Mouse (Mus musculus) cerebellum, postnatal 4 days (tissue): Measurements from ENCODE around the gene Plk3.

ENCODE experiments used
- DNase-seq, 2 experiments: peaks; one replicate each; pipeline ENCODE4 v3.0.0; 2022; ENCODE audit warnings: low spot score in 2 of 2, mixed read lengths in 1 of 2

The Plk3 gene

DNA sequence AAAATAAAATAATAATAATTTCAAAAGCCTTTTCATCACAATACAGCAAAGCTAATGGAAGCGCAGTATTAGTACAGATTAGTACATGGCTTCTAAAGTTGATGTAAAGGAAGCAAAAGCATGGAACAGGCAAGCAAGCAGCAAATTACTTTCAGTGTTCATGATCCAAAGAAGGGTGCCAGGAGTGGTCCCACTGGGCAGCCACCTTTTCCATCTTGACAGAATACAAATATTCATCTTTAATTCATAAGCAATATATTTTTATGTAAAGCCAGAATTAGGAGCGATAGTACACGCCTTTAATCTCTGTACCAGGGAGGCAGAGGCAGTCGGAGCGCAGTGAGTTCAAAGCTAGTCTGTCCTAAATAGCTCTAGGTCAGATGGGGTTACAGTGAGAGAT, 14.1 kb downstream of the Plk3 start:
- DNase-seq: no peak

DNA sequence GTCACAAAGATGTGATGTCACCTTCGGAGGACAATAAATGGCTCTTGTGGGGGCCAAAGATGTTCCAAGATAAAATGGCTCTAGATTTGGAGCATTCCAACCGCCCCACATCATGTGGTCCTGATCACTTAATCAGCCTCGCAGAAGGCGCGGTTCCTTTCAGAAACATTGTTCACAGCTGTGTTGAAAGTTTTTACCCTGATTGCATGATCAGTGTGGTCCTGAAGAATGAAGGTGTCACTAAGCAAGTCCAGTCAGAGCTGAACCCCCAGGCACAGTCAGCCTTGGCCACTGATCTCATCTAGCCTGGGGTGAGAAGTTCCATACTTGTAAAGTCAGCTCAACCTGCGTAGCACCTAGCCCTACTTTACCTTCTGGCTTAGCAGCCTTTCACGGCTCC, 15.8 kb downstream of the Plk3 start:
- no peak for DNase-seq

DNA sequence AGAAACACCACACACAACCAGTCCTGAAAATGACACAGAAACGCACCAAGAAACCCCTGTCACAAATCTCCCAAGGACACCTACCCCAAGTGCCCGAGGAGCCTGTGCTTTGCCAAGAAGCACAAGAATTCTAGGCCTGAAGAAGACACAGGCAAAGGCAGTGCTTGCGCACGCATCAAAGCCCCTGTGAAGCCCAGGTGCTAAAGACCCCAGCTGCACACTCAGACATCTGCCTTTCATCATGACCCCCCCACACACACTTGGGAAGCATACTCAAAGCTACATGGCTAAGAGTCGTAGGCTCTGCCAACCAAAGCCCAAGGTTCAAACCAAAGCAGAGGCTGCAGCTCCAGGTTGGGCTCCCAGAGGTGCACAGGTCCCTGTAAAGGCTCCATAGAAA, 18.2 kb downstream of the Plk3 start:
- DNase-seq: no peak

DNA sequence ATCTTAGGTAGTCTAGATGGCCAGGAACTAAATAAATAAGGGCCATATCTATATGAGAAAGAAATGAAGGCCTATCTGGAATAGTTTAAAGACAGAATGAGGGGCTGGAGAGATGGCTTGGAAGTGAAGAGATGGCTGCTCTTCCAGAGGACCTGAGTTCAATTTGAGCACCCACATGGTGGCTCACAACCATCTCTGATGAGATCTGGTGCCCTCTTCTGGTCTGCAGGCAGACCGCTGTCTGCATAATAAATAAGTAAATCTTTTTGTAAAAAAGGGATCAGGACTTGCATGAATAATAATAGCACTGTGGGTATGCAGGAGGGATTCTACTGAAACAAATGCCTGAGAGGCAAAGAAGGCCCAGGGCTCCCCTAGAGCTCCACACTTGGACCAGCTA, 20.5 kb downstream of the Plk3 start:
- DNase-seq: no peak

DNA sequence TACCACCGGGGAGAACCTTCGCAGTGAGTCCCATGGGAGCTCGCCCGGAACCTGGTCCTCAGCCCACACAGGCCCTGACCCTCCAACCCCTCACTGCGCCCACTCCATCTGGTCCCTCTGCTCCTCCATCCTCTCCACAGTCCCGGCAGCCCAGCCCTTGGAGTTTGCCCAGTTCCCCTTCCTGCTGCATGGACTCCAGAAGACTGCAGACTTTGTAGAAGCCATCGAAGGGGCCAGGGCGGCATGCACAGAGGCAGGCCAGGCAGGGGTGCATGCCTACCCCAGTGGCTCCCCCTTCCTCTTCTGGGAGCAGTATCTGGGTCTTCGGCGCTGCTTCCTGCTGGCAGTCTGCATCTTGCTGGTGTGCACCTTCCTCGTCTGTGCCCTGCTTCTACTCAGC, 22.8 kb downstream of the Plk3 start:
- no peak for DNase-seq

DNA sequence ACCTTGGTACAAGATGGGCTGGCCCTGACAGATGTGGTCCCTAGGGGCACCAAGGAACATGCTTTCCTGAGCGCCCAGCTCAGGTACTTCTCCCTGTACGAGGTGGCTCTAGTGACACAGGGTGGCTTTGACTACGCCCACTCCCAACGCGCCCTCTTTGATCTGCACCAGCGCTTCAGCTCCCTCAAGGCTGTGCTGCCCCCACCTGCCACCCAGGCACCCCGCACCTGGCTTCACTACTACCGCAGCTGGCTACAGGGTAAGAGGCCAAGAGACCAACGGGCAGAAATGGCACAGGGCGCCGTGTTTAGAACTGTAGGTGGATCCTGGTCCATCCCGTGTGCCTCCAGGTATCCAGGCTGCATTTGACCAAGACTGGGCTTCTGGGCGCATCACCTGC, 23.5 kb downstream of the Plk3 start:
- no peak for DNase-seq

DNA sequence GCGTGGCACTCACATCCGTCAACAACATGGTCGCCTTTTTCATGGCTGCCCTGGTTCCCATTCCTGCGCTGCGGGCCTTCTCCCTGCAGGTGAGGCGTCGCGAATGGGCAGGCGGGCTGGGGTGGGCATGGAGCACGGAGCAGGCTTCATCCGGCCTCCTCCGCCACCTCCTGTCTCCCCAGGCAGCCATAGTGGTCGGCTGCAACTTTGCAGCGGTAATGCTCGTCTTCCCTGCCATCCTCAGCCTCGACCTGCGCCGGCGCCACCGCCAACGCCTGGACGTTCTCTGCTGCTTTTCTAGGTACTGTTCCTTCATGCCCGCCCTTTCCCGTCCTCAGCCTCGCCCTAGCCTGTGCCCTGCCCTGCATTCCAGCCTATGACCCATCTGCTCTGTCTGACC, 24.4 kb downstream of the Plk3 start:
- DNase-seq: no peak

DNA sequence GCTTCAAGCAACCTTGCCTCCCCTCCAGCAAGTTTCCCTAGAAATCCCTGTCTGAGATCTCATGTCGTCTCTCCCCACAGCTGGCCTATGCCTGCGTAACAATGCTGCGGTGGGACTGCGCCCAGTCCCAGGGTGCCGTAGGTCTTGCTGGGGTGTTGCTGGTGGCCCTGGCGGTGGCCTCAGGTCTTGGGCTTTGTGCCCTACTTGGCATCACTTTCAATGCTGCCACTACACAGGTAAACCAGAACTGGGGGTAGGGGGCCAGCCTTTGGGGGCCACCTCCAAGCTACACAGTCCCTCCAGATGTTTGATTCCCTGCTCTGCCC, 25.3 kb downstream of the Plk3 start:
- no peak for DNase-seq

DNA sequence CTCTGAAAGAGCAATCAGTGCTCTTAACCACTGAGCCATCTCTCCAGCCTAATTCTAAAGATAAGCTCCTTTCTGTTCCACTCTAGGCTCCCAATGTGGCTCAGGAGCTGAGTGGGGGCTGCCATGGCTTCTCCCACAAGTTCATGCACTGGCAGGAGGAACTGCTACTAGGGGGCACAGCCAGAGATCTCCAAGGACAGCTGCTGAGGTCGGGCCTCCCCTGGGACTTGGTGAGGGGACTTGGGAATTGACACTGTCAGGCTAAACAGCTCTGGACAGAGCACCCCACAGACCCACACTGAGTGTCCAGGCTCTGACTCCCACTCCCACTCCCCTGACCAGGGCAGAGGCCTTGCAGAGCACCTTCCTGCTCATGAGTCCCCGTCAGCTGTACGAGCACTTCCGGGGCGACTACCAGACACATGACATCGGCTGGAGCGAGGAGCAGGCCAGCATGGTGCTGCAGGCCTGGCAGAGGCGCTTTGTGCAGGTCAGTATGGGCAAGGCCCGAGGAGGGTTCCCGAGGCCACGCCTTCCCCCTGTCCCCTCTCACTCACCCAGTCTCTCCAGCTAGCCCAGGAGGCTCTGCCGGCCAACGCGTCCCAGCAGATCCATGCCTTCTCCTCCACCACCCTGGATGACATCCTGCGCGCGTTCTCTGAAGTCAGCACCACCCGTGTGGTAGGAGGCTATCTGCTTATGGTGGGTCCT, 25.8 kb downstream of the Plk3 start:
- no peak for DNase-seq

DNA sequence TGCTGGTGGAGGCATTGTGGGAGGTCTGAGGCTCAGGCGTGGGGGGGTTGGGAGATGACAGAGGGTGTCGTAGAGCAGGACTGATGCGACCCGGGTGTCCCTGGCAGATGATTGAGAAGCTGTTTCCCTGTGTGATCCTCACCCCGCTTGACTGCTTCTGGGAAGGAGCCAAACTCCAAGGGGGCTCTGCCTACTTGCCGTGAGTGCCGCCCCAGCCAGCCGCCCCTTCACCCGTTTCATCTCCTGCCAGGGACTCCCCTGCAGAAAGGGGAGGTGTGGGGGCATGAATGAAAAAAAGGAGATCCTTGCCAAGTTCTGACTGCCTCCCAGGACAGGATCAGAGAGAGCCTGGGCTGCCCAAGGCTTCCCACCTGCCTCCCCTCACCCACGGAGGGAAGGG, 28.6 kb downstream of the Plk3 start:
- no peak for DNase-seq

DNA sequence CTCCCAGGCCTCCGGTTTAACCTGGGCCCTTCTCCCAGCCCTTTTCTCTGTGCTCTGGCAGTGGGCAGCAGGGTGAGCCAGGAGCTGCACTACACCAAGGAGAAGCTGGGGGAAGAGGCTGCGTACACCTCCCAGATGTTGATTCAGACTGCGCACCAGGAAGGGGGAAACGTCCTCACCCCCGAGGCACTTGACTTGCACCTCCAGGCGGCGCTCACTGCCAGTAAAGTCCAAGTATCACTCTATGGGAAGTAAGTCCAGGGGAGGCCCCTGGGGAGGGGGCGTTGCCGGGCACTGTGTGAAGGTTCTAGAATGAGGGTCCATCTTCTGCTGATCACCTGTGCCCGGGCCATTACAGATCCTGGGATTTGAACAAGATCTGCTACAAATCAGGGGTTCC, 29.1 kb downstream of the Plk3 start:
- no peak for DNase-seq

DNA sequence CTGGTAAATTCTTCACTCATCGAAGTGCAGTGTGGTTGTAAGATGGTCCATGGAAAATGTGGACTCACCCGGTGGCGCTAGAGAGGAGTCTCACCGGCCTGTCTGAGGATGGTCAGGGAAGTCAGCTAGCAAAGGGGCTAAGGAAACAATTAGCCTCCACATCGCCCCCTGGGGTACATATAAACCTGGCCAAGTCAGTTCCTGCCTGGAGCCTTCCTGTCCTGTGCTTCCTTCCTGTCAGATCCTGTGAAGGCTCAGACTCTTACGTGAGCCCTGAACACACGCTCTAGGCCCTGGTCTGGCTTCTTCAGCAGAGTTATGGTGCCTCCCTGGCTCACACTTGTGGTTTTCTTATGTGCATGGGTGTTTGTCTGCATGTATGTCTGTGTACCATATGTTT, 32.5 kb downstream of the Plk3 start:
- DNase-seq: peak in 1 of 2 experiments; percentile 47

DNA sequence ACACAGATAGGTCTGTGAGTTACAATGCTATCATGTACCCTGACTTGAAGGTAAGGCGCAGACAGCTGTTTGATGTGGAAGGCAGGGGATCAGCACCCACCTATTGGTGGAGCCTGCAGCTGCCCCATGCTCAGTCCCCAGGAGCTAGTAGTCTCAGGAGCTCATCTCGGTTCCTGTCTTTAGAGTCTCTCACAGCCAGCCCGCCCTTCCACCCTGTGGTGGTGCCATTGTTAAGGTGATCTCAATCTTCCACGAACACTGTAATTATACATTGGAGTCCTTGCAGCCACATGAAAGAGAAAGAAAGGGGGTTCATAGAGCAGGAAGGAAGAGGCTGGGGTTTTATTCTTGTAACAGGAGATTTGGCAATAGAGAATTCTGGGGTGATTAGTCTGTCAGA, 33.7 kb downstream of the Plk3 start:
- no peak for DNase-seq

DNA sequence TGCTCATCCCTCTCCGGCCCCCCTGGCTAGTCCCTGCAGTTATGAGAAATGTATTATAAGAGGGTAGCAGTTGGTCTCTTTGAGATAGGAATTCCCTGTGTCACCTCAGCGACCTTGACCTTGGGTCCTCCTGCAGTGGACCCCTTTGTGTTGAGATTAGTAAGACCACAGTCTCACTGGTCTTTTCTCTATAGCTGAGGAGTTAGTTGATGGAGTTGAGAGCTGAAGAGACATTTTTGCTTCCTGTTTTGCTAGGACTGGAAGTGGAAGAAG, 35.1 kb downstream of the Plk3 start:
- DNase-seq: no peak

DNA sequence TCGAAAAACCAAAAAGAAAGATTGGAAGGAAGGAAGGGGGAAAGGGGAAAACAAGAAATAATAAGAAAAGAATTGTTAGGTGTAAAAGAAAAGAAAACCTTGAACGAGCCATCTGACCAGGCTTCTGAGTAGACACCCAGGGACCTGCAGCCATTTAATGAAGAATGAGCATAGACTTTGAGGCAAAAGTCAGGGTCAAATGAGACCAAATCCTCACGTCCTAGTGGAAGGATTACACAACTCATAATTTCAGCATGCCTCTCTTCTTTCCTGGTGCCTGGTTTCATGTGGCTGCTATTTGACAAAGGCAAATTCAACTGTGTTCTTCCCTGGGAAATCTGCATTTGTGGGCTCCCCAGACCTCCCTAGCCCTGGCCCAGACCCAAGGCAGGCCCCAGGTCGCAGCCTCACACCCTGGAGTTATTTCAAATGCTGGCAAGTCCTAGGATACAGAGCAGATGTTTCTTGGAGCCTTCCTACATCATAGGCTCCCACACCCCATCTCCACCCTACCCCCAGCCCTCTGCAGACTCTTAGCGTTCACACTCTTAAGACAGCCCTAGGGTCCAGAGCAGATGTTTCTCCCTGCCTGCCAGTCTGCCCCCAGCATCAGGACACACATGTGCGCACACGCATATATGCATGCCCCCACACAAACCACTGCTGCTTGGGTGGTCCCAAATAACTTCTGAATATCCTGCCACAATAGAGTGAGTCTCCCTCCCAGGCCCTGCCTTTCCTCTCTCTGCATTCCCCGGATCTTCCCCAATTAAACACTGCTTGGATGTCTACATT, 35.6 kb downstream of the Plk3 start:
- DNase-seq: no peak

DNA sequence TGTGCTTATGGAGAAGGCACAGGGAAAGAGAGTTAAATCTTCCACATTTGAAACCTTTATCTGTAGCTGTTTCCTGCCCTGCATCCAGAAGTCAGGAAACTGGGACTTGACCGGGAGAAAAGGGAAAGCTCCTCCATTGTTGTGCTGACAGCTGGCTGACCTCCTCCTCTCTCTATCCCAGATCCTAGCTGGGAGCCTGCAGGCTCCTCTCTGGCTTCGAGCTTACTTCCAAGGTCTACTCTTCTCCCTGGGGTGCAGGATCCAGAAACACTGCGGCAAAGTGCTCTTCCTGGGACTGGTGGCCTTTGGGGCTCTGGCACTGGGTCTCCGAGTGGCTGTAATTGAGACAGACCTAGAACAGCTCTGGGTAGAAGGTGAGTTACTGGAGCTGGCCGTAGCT, 37.1 kb downstream of the Plk3 start:
- DNase-seq: no peak

DNA sequence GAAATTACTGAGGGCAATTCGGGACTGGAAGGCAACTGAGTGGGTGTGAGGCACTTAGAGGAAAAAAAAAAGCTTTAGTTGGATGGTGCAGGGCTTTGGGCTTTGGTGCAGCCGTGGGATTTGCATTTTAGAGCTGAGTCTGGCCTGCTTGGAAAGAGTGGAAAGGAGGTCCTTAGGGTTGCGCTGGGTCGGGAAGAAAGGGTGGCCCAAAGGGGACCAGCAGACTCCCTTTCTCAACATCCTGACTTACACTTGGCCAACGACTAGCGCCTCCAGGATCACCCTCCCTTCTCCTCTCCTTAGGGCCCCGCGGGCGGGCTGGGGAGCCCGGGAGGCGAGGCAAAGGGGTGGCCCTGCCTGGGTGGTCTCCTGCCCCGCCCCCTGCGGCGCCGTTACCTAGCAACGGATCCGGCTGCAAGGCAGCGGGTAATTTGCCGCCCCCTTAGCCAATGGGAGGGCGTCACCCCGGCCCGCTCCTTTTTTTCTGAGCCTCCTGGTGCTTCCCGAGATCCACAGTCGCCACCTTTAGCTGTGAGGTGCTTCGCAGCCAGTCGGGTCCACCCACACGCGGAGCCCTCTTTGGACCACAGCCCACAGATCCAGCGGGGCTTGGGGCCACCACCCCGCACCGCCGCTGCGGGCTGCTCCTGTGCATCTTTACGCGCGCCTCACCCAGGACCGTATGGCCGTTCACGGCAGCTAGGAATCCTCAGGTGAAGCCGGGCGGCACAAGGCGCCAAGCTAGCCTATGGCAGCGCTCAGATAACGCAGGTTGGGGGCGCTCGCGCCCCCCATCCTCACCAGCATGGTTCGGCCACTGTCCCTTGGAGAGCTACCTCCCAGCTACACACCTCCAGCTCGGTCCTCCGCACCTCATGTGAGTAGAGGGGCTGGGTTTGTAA, 38.0 kb downstream of the Plk3 start, which contains the start of gene Ptch2:
Ptch2 (plus strand) TSS at position 525 of the 902 bp plus-strand sequence.
- peak; percentile 67 to 89 for DNase-seq

DNA sequence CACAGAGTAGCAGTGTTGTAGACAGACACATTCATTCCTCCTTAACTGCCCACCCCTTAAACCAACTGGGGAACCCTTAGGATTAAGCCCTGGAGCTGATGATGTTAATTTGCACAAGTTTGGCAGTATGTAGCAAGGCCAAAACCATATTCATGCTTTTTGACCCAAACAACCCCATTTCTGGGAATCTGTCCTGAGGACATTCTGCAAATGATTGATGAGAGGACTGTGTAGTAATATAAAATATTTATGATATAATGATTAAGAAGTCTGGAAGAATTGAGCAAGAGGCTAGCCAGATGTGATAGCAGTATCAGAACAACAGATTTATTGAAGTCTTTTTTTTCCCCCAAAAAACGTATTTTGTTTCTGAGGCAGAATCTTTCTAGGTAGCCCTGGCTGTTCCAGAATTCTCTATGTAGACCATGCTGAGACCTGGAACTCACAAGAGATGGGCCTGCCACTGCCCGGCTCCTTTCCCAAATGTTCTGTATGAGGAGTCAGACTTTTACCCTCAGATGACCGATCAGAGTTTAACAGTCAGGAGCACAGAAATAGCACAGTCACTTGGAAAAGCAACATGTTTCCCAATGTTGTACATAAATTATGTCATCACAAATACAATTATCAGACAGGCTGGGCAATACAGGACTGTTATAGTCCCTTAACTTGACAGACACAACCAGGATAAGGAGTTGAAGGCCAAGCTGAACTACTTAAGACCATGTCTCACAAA, 39.0 kb downstream of the Plk3 start:
- DNase-seq: no peak

DNA sequence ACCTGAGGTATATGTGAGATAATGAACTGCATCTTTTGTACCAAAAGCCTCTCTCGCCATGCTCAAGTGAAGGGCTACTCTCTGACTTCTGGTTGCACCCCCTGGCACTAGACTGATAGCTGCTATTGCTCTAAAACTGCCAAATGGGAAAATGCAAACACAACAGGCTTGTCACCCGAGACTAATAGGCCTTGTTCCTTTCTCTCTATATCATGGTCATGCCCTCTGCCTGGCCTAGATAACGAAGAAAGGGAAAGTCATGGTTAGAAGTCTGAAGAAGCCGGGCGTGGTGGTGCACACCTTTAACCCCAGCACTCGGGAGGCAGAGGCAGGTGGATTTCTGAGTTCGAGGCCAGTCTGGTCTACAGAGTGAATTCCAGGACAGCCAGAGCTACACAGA, 43.2 kb downstream of the Plk3 start:
- no peak for DNase-seq

DNA sequence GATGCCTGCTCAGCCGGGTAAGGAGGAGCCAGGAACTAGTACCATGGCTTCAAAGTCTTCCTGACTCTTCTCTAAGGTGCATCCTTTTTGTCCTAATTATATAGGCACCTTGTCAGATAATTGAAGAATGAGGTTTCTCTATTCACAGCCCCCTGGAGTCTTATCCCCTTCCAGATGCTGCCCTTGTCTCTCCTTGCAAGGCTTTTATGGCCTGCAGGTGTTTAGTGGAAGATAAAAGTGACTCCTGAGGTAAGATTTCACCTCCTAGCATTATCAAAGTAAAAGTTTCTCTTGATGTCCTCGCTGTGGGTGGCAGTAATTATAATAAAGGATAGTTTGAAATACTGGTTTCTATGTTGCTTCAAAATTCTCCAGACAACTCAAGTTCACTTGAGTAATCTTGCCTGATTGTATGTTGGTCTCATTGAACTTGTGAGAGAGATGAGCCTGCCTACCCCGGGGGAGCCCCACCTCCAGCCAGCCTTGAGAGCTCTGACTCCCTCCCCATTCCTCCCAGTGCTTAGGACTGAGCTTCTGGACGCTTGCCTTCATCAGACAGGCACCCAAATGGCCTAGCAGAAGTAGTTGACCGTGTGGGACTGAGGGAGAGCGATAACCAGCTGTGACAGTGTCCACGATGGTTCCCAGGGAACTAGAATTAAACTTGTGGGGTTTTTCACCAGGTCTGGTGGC, 45.7 kb downstream of the Plk3 start:
- no peak for DNase-seq
